Mouse (Mus musculus) thymus, adult 2 months (tissue): Measurements from ENCODE around the gene Cd96.

ENCODE experiments used
- CTCF ChIP-seq: fragments of 200-500 bp; IDR thresholded peaks from 2 replicates; pipeline ENCODE4 v1.5.1; 2012; ENCODE audit warnings: mild to moderate bottlenecking, control low read depth, low read length, moderate library complexity, borderline replicate concordance; ENCODE audit not compliant: control insufficient read depth, poor library complexity, insufficient read depth; ENCODE audit errors: extremely low read depth
- POLR2A ChIP-seq: fragments of 200-500 bp; IDR thresholded peaks from 2 replicates; pipeline ENCODE4 v1.6.1; 2012; ENCODE audit warnings: mild to moderate bottlenecking, low read length, control low read depth, moderate library complexity; ENCODE audit not compliant: control insufficient read depth, poor library complexity, insufficient read depth; ENCODE audit errors: extremely low read depth

DNA sequence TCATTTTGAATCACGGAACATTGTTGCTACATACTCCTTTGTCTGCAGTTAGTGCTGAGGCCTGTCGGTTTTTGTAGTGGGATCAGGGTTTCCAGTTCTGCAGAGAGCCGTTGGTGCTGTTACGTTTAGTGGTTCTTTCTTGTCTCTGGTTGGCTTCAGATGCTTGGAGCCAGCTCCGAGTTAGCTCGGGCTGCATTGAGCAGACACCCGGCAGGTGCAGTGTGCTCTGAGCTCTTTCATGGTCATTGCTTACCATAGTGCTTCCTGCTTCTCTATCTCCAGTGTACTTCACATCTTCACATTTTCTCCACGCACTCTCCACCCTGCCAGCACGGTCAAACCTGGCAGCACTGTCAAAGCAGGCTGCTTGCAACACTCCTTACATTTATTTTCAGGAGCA is 15.6 kb downstream of the Cd96 start:
- no peak for TF ChIP-seq CTCF
- TF ChIP-seq POLR2A: 0 out of 2 replicates have a peak, but pooled peaks have one; percentile 58
